Mouse (Mus musculus) embryonic facial prominence, embryonic 14.5 days (tissue): ENCODE data around the gene Smarcc2. TPM values are rescaled to one million over a fixed set of nuclear protein-coding genes. Genes with fewer than 3 reads are reported as not detected.

Experiments used
- ATAC-seq: fragments of 200-750 bp; cut with Nextera tagmentation; 2 replicates; pipeline ENCODE4 v1.8.0; 2017; ENCODE audit warnings: low read depth, moderate number of reproducible peaks, moderate TSS enrichment
- DNase-seq: peaks from one replicate; pipeline ENCODE4 v3.0.0-alpha.2; 2015; ENCODE audit warnings: low spot score
- H3K27ac ChIP-seq: fragments of 300-500 bp; sonication (generic); replicated peaks from 2 replicates; pipeline ENCODE4 v1.5.1; 2014; ENCODE audit warnings: low read depth, mild to moderate bottlenecking, low read length, moderate library complexity
- H3K27me3 ChIP-seq: fragments of 300-500 bp; sonication (generic); replicated peaks from 2 replicates; pipeline ENCODE4 v1.6.1; 2014; ENCODE audit warnings: low read length; ENCODE audit not compliant: control insufficient read depth, insufficient read depth
- H3K36me3 ChIP-seq: fragments of 300-500 bp; sonication (generic); 2 replicates; pipeline ENCODE4 v1.6.1; 2014; ENCODE audit warnings: low read length, mixed read lengths; ENCODE audit not compliant: control insufficient read depth, insufficient read depth
- H3K4me1 ChIP-seq: fragments of 300-500 bp; sonication (generic); 2 replicates; pipeline ENCODE4 v1.6.1; 2014; ENCODE audit warnings: antibody characterized with exemption, low read length; ENCODE audit not compliant: control insufficient read depth, insufficient read depth
- H3K4me2 ChIP-seq: fragments of 300-500 bp; sonication (generic); 2 replicates; pipeline ENCODE4 v1.6.1; 2014; ENCODE audit warnings: low read depth, mild to moderate bottlenecking, low read length, moderate library complexity, mixed read lengths
- H3K4me3 ChIP-seq: fragments of 300-500 bp; sonication (generic); 2 replicates; pipeline ENCODE4 v1.5.1; 2014; ENCODE audit warnings: low read depth, mild to moderate bottlenecking, low read length
- H3K9ac ChIP-seq: fragments of 300-500 bp; sonication (generic); 2 replicates; pipeline ENCODE4 v1.6.1; 2014; ENCODE audit warnings: low read depth, mild to moderate bottlenecking, low read length, moderate library complexity, mixed read lengths
- H3K9me3 ChIP-seq: fragments of 300-500 bp; sonication (generic); 2 replicates; pipeline ENCODE4 v1.6.1; 2016; ENCODE audit warnings: low read length; ENCODE audit not compliant: control insufficient read depth
- WGBS: fragments of 180-500 bp; shearing (Covaris S2); extraction: QIAGEN DNeasy Blood & Tissue Kit; methylation state at CpG from one replicate; pipeline ENCODE4 v1.1.7; 2014; 5-methylcytosine and 5-hydroxymethylcytosine counted together
- polyA plus RNA-seq: library from polyadenylated mRNA; unstranded; fragments of >200 nt; fragmentation: Nextera tagmentation; extraction: Ambion mirVana; gene quantifications from 2 replicates; pipeline ENCODE4 v1.2.1, GENCODE M21; 2014

Gene Smarcc2
- polyA plus RNA-seq, 1 experiment from 2014 or later = 84.1 TPM

DNA sequence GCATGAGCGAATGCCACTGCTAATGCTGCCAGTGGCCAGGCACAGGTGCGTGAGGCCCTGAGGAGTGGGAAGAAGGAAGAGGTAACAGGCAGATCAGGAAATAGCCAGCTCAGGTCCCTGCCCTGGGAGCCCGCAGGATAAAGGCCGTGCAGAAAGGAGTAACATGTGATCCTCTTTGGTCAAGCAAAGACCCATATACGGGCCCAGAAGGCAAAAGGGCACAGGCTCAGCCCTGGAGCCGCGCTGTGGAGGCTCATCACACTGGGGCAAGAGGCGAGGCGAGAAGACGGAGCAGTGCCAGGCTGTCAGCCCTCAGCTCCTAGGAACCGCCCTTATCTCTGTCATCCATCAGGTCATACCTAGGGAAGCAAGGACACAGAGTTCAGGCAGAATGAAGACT is 51.3 kb downstream of the Smarcc2 start:
- Histone ChIP-seq H3K9ac (no peak overlapping the region), H3K4me3 (no peak overlapping the region), H3K27me3 (no peaks in the 10 kb centered on the region), H3K4me1 (no peaks in the 10 kb centered on the region), H3K9me3 (no peaks in the 10 kb centered on the region), H3K27ac (no peak overlapping the region), H3K36me3 (peaks cover 41% of the 10 kb centered on the region), H3K4me2 (no peak overlapping the region)
- ATAC-seq = no peak
- WGBS = 87% methylated on average over 11 of the region's 11 CpGs
- no peak for DNase-seq

- DNase-seq = no peak
- H3K27me3 ChIP-seq = peaks cover 5% of the 10 kb centered on the region; the same call in 1 of the 2 replicates
- H3K36me3 ChIP-seq = peaks cover 50% of the 10 kb centered on the region
- no peak overlapping the region for H3K4me3 ChIP-seq
- H3K9me3 ChIP-seq = no peaks in the 10 kb centered on the region
- no peak overlapping the region for H3K27ac ChIP-seq
- ATAC-seq = no peak
- no peaks in the 10 kb centered on the region for H3K4me1 ChIP-seq
- WGBS = 91% methylated on average over 9 of the region's 9 CpGs
- no peak overlapping the region for H3K9ac ChIP-seq
- no peak overlapping the region for H3K4me2 ChIP-seq
These were observed 52.1 kb downstream of the Smarcc2 start for GRCm38 (mm10) chr10:128511189-128511588.

DNA sequence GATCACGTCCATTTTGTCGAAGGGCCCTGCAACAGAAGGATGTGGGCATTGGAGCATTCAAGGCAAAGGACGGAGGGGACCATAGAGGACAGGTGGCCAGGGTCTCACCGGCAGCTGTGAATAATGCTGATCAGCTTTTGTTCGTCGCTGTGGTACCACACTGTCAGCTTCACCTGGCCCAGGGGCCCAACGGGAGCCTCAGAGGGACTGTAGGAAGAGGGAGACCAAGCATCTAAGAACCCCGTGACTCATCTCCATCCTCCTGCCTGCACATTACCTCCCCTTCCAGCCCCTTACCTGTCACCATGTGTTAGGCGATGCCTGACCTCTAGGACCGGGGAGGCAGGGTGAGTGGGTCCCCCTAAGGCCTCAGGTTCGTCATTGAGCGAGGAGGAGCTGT is 52.7 kb downstream of the Smarcc2 start:
- no peaks in the 10 kb centered on the region for H3K9me3 ChIP-seq
- no peak overlapping the region for H3K4me3 ChIP-seq
- H3K27ac ChIP-seq = no peak overlapping the region
- H3K27me3 ChIP-seq = peaks cover 10% of the 10 kb centered on the region
- 79% methylated on average over 12 of the region's 12 CpGs for WGBS
- H3K4me1 ChIP-seq = no peaks in the 10 kb centered on the region
- no peak overlapping the region for H3K9ac ChIP-seq
- peaks cover 55% of the 10 kb centered on the region for H3K36me3 ChIP-seq
- ATAC-seq (no peak), DNase-seq (no peak)
- H3K4me2 ChIP-seq = no peak overlapping the region

GRCm38 (mm10) chr10:128515044-128515443 is 56.0 kb downstream of the Smarcc2 start:
- Histone ChIP-seq H3K4me1 (no peaks in the 10 kb centered on the region), H3K4me3 (no peak overlapping the region), H3K36me3 (peaks cover 83% of the 10 kb centered on the region), H3K9me3 (no peaks in the 10 kb centered on the region), H3K9ac (no peak overlapping the region), H3K27me3 (peaks cover 22% of the 10 kb centered on the region), H3K4me2 (no peak overlapping the region), H3K27ac (no peak overlapping the region)
- ATAC-seq (no peak), DNase-seq (no peak)
- WGBS = 76% methylated on average over 4 of the region's 4 CpGs

DNA sequence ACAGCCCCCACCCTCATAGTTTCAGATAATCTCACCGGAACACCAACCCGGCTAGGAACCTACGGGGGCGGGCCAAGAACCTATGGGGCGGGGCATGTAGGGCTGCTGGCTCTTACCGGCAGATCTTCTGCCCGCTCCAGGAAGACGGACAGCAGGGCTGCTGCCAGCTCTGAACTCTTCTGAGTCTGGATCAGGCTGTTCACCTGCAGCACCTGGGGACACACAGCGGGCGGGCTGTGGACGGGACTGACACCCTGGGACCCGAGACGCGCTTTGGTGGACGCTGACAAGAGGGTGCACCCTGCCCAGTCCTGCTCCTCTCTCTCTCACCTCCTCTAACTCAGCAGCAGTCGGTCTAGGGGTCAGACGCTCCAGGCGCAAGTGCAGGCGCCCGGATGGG is 57.0 kb downstream of the Smarcc2 start:
- no peaks in the 10 kb centered on the region for H3K4me1 ChIP-seq
- peak overlapping the region; percentile 23; the same call in 1 of the 2 replicates for H3K4me2 ChIP-seq
- peaks cover 85% of the 10 kb centered on the region for H3K36me3 ChIP-seq
- 16% methylated on average over 16 of the region's 20 CpGs for WGBS
- H3K4me3 ChIP-seq = no peak overlapping the region; the same call in 1 of the 2 replicates
- peak overlapping the region; percentile 40; the same call in 1 of the 2 replicates for H3K9ac ChIP-seq
- H3K27ac ChIP-seq = no peak overlapping the region
- ATAC-seq (no peak), DNase-seq (no peak)
- peaks cover 22% of the 10 kb centered on the region for H3K27me3 ChIP-seq
- no peaks in the 10 kb centered on the region for H3K9me3 ChIP-seq

- H3K4me1 ChIP-seq = no peaks in the 10 kb centered on the region
- H3K9me3 ChIP-seq = no peaks in the 10 kb centered on the region
- H3K27ac ChIP-seq = no peak overlapping the region
- H3K4me2 ChIP-seq = no peak overlapping the region
- 35% methylated on average over 6 of the region's 6 CpGs for WGBS
- DNase-seq = no peak
- ATAC-seq = no peak
- peaks cover 85% of the 10 kb centered on the region for H3K36me3 ChIP-seq
- no peak overlapping the region for H3K9ac ChIP-seq
- peaks cover 22% of the 10 kb centered on the region for H3K27me3 ChIP-seq
- no peak overlapping the region for H3K4me3 ChIP-seq
These were observed 57.6 kb downstream of the Smarcc2 start for GRCm38 (mm10) chr10:128516677-128517076.

DNA sequence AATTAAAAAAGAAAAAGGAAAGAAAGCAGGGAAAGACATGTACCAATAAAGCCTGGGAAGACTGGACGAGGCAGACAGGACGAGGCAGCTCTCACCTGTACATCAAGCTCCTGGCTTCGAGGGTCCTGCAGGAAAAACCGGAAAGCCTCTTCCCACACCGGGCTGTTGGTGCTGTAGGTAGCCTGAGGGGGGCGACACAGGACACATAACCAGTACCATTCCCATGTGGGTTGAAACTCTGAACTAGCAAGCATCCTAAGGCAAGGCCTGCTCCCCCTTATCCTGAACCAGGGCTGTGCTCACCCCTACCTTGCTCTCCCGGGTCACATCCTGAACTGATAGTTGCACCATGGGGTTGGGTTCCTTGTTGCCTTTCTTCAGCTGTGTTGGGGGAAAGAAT is 59.8 kb downstream of the Smarcc2 start:
- H3K4me1 ChIP-seq = 0 out of 2 replicates have a peak, but pooled peaks cover under 1% of the 10 kb centered on the region
- DNase-seq (peak; percentile 48), ATAC-seq (no peak)
- no peak overlapping the region for H3K27ac ChIP-seq
- WGBS = 76% methylated on average over 7 of the region's 7 CpGs
- H3K27me3 ChIP-seq = peaks cover 24% of the 10 kb centered on the region
- no peak overlapping the region for H3K4me2 ChIP-seq
- no peak overlapping the region for H3K9ac ChIP-seq
- no peak overlapping the region for H3K4me3 ChIP-seq
- no peaks in the 10 kb centered on the region for H3K9me3 ChIP-seq
- peaks cover 77% of the 10 kb centered on the region for H3K36me3 ChIP-seq

DNA sequence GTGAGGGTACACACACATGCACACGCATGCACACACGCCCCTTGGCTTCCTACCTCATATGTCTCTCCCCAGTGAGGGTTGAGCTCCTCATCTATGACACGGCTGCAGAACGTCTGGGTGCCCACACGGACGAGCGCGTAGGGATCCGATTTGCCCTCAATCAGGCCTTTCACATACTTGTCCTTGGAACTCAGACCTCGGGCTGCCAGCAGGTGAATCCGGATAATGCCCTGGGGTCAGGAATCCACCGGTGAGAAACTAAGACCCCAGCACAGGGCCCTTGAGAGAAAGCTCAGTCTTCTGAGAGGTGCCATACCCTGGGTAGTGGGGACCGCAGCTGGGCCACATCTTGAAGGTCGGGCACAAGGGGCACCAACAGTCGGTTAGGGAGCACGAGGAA is 61.5 kb downstream of the Smarcc2 start:
- Histone ChIP-seq H3K36me3 (peaks cover 63% of the 10 kb centered on the region), H3K4me1 (0 out of 2 replicates have a peak, but pooled peaks cover 8% of the 10 kb centered on the region), H3K4me3 (no peak overlapping the region), H3K4me2 (no peak overlapping the region), H3K9me3 (no peaks in the 10 kb centered on the region), H3K27ac (no peak overlapping the region), H3K27me3 (peaks cover 31% of the 10 kb centered on the region), H3K9ac (0 out of 2 replicates have a peak overlapping the region, but pooled peaks have one; percentile 8)
- no peak for DNase-seq
- 84% methylated on average over 16 of the region's 16 CpGs for WGBS
- no peak for ATAC-seq

DNA sequence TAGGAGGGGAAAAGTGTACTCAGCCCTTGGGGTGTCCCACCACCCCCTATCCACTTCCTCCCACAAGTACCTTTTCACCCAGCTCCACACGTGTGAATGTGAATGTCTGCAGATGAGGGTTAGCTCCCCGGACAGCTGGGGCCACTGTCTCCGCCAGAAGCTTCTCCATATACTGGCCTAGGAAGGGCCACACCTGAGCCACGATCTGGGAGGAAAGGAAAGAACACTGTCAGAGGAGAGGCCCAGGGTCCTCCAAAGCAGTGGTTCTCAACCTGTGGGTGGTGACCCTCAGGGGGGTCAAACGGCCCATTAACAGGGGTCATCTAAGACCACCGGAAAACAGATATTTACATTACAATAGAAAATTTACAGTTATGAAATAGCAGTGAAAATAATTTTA is 63.3 kb downstream of the Smarcc2 start:
- H3K36me3 ChIP-seq = peaks cover 46% of the 10 kb centered on the region

More for the DNA sequence above, 63.3 kb downstream of the Smarcc2 start:
- H3K27ac ChIP-seq = no peak overlapping the region
- H3K4me1 ChIP-seq = 0 out of 2 replicates have a peak, but pooled peaks cover 8% of the 10 kb centered on the region
- no peak overlapping the region for H3K4me2 ChIP-seq
- H3K9ac ChIP-seq = no peak overlapping the region
- no peak overlapping the region for H3K4me3 ChIP-seq
- 81% methylated on average over 6 of the region's 6 CpGs for WGBS
- no peak for ATAC-seq
- H3K27me3 ChIP-seq = peaks cover 17% of the 10 kb centered on the region
- no peak for DNase-seq
- no peaks in the 10 kb centered on the region for H3K9me3 ChIP-seq
